Mouse (Mus musculus) erythroid progenitor cell, adult 5-6 weeks (primary cell): ENCODE measurements around the gene Uts2r. TPM values are rescaled to one million over a fixed set of nuclear protein-coding genes. Genes with fewer than 3 reads are reported as not detected.

Source experiments
- total RNA-seq, 2 experiments: library from RNA; stranded (forward) in 1 of 2; stranded (reverse) in 1 of 2; fragments of 150-400 nt in 1 of 2; fragments of 186-747, 209-891 nt in 1 of 2; gene quantifications; 2 replicates each; pipeline versions ENCODE4 v1.2.3 to v1.2.4; 2015 to 2017; ENCODE audit warnings: low replicate concordance in 2 of 2

Uts2r gene
- total RNA-seq, 2 experiments from 2014 or later = not detected

Other genes with a start within 250 kb of the Uts2r start
- gene Ccdc57, start 227.4 kb upstream of the Uts2r start, total RNA-seq (2015; ENCODE audit: low replicate concordance) = 6.7 and 11.2 TPM in 2 replicates
- 12.1 and 13.5 TPM in 2 replicates for gene Ccdc57, start 227.4 kb upstream of the Uts2r start, total RNA-seq (2017; ENCODE audit: low replicate concordance)
- gene Slc16a3, start 211.8 kb upstream of the Uts2r start, total RNA-seq (2015; ENCODE audit: low replicate concordance) = 4.7 and 5.4 TPM in 2 replicates
- gene Slc16a3, start 211.8 kb upstream of the Uts2r start, total RNA-seq (2017; ENCODE audit: low replicate concordance) = 0.98 and 3.3 TPM in 2 replicates
- gene Csnk1d, start 168.9 kb upstream of the Uts2r start, total RNA-seq (2015; ENCODE audit: low replicate concordance) = 7.6 and 27.7 TPM in 2 replicates
- 17.3 and 26.2 TPM in 2 replicates for gene Csnk1d, start 168.9 kb upstream of the Uts2r start, total RNA-seq (2017; ENCODE audit: low replicate concordance)
- gene Cd7, start 120.9 kb upstream of the Uts2r start, total RNA-seq (2015; ENCODE audit: low replicate concordance) = 4.0 and 13.0 TPM in 2 replicates
- 1.2 TPM in 1 of 2 replicates, not detected in the other for gene Cd7, start 120.9 kb upstream of the Uts2r start, total RNA-seq (2017; ENCODE audit: low replicate concordance)
- gene Sectm1b, start 96.7 kb upstream of the Uts2r start, total RNA-seq (2015; ENCODE audit: low replicate concordance) = not detected in 2 replicates
- not detected in 2 replicates for gene Sectm1b, start 96.7 kb upstream of the Uts2r start, total RNA-seq (2017; ENCODE audit: low replicate concordance)
- gene Sectm1a, start 79.1 kb upstream of the Uts2r start, total RNA-seq (2015; ENCODE audit: low replicate concordance) = not detected in 2 replicates
- not detected in 2 replicates for gene Sectm1a, start 79.1 kb upstream of the Uts2r start, total RNA-seq (2017; ENCODE audit: low replicate concordance)
- not detected in 2 replicates for gene Tex19.2, start 41.6 kb upstream of the Uts2r start, total RNA-seq (2015; ENCODE audit: low replicate concordance)
- gene Tex19.2, start 41.6 kb upstream of the Uts2r start, total RNA-seq (2017; ENCODE audit: low replicate concordance) = not detected in 2 replicates
- not detected in 2 replicates for gene Tex19.1, start 14.1 kb upstream of the Uts2r start, total RNA-seq (2015; ENCODE audit: low replicate concordance)
- not detected in 2 replicates for gene Tex19.1, start 14.1 kb upstream of the Uts2r start, total RNA-seq (2017; ENCODE audit: low replicate concordance)
- gene Hexdc, start 44.2 kb downstream of the Uts2r start, total RNA-seq (2015; ENCODE audit: low replicate concordance) = 0.42 and 0.72 TPM in 2 replicates
- 4.7 and 5.8 TPM in 2 replicates for gene Hexdc, start 44.2 kb downstream of the Uts2r start, total RNA-seq (2017; ENCODE audit: low replicate concordance)
- gene Ogfod3, start 44.4 kb downstream of the Uts2r start, total RNA-seq (2015; ENCODE audit: low replicate concordance) = 4.3 and 8.4 TPM in 2 replicates
- 1.9 and 2.1 TPM in 2 replicates for gene Ogfod3, start 44.4 kb downstream of the Uts2r start, total RNA-seq (2017; ENCODE audit: low replicate concordance)
- gene Cybc1, start 69.1 kb downstream of the Uts2r start, total RNA-seq (2015; ENCODE audit: low replicate concordance) = 24.3 and 34.6 TPM in 2 replicates
- gene Cybc1, start 69.1 kb downstream of the Uts2r start, total RNA-seq (2017; ENCODE audit: low replicate concordance) = 27.3 and 47.9 TPM in 2 replicates
- 109 and 126 TPM in 2 replicates for gene Narf, start 77.0 kb downstream of the Uts2r start, total RNA-seq (2015; ENCODE audit: low replicate concordance)
- gene Narf, start 77.0 kb downstream of the Uts2r start, total RNA-seq (2017; ENCODE audit: low replicate concordance) = 181 and 186 TPM in 2 replicates
- gene Foxk2, start 99.7 kb downstream of the Uts2r start, total RNA-seq (2015; ENCODE audit: low replicate concordance) = 16.6 and 18.4 TPM in 2 replicates
- 15.8 and 32.2 TPM in 2 replicates for gene Foxk2, start 99.7 kb downstream of the Uts2r start, total RNA-seq (2017; ENCODE audit: low replicate concordance)
- 25.2 and 30.6 TPM in 2 replicates for gene Wdr45b, start 194.2 kb downstream of the Uts2r start, total RNA-seq (2015; ENCODE audit: low replicate concordance)
- gene Wdr45b, start 194.2 kb downstream of the Uts2r start, total RNA-seq (2017; ENCODE audit: low replicate concordance) = 26.9 and 33.6 TPM in 2 replicates
- not detected in 2 replicates for gene Rab40b, start 228.0 kb downstream of the Uts2r start, total RNA-seq (2015; ENCODE audit: low replicate concordance)
- gene Rab40b, start 228.0 kb downstream of the Uts2r start, total RNA-seq (2017; ENCODE audit: low replicate concordance) = 0.90 TPM in 1 of 2 replicates, not detected in the other